Mouse (Mus musculus) kidney, postnatal 10 days (tissue): ENCODE results near the gene Crocc.

ENCODE experiments used
- DNase-seq: peaks from one replicate; pipeline ENCODE4 v3.0.0; 2021; ENCODE audit warnings: mixed read lengths

Crocc gene

GRCm38 (mm10) chr4:141060426-141061301, at the start of gene Crocc:
Gene Crocc, minus strand, starts transcription at chr4:141060550.
- DNase-seq: peak; percentile 100

- no peak for DNase-seq
These were observed 47.9 kb upstream of the Crocc start for GRCm38 (mm10) chr4:141108196-141108732.

DNA sequence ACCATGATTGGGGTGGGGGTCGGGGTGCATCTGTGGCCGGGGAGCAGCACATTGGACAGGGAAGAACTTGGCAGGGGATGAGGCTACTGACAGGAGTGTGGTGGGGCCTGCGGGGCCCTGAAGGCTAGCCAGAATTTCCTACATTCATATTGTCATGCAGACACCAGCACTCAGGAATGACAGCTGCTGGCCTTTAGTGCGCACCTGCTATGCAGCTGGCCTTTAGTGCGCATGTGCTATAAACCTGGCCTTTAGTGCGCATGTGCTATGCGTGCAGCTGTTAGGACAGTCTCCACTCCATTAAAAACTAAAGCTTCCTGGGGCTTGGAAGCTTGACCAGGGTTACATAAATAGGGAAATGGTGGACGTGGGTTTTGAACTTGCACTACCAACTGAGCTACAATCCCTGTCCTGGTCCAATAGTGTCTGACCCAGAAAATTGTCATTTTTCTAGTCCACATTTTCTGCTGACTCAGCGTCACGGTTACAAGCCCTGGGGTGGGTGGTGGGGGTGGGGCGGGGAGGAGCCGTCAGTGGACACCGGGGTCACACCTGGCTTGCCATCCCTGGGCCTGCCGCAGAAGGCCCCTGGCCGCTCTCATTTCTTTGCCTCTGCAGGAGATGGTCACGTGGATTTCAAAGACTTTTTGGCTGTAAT, 46.3 kb upstream of the Crocc start:
- no peak for DNase-seq

DNA sequence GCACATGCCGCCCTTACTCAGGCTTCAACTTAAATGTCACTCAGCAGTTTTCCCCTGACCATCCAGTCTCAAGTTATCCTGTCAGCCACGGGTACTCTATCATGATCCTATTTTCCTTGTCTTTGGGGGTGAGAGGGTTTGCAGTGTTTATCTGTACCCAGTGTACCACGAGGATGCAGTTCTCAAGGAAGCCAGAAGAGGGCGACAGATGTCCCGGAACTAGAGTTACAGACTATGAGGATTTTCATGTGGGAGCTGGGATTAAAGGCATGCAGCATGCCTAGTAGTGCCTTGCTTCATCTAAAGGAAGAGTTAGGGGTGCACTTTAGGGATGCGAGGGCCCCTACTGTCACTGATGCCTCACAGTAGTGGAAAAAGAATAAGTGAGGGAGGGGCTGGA, 41.5 kb upstream of the Crocc start:
- peak; percentile 50 for DNase-seq

DNA sequence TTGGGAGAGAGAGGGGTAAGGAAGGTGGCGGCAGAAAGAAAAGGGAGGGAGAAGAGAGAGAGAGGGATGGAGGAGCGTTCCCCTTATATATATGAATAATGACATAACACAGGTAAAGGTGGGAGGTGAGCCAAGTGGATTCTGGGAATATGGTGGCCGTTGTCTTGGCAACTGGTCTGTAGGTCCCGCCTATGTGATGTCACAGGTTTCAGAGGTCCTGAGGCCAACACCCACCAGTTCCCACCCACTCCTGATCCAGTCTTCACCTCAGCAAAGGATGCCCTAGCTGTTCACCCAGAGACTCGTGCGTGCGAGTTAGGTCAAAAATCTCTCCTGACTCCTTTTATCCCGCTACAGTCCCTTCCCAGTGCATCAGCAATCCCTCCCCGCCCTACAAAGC, 40.9 kb upstream of the Crocc start:
- DNase-seq: no peak

DNA sequence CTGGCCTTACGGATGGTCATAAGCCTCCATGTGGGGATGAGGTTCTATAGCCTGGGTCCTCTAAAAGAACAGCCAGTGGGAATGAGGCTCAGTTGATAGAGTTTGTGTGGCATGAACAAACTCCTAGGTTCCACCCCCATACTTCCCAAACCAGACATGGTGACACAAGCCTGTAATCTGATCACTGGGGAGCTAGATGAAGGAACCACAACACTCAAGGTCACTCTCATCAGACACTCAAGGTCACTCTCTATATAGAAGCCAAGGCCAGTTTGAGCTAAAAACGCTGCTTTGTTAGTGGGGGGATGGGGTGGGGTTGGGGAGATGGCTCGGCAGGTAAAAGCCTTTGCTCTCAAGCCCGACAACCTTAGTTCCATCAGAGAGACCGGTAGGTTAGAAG, 39.6 kb upstream of the Crocc start:
- no peak for DNase-seq

DNA sequence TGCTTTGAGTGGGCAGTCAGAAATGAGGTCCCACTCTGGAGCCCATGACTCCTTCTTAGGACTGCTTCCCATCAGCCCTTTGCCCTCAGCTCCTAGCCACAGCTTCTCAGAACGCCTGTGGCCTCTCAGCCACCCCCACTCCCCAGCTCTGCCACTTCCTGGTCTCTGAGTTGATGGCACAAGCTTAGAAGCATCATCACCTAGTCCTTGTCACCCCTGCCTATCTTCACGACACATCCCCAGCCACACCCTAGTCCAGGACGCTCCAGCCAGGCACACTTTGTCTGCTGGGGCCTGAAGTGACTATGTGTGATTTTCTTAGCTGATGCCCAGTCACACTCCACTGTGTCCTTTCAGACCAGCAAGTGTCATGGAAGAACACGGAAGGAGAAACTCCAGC, 38.6 kb upstream of the Crocc start:
- DNase-seq: no peak

GRCm38 (mm10) chr4:141096710-141097109, 36.4 kb upstream of the Crocc start:
- no peak for DNase-seq

GRCm38 (mm10) chr4:141095016-141095415, 34.7 kb upstream of the Crocc start:
- DNase-seq: peak; percentile 34

DNA sequence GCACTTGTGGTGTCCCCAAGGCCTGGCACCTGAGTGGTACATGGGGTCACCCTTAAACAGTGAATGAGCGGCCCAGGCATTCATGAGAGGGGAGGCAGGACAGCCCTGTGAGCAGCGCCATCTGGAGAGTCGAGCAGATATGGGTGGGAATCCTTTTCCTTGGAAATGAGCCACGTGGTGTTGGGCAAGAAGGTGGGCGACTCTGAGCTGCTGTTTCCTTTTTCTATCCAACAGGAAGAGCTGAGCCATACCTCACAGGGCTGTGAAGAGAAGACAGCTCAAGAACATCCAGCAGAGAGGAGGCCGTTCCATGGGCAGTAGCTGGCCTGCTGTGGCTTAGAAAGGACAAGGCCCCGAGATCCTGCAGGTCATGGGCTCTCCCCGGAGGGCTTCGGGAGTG, 28.4 kb upstream of the Crocc start:
- no peak for DNase-seq

DNA sequence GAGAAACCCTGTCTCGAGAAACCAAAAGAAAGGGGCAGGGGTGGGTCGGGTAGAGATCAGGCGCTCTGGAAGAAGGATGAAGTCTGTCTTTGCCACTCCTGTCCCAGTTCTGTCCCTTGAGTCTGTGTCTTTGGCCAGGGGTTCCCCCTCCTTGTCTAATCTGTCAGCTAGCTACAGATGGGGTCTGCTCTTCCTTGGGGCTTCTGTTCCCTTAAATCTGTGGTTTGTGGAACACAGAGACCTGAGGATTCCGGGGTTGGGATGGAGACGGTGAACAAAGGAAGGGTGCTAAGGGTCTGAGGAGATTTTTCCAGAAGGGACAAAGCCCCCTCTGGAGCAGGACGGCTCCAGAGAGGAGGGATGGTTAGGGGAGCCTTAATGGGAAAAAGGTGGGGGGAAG, 27.7 kb upstream of the Crocc start, which contains the start of gene Spata21:
Gene Spata21, plus strand, starts transcription at position 301 of the 400 bp plus-strand sequence.
- DNase-seq: no peak

GRCm38 (mm10) chr4:141086862-141087261, 26.5 kb upstream of the Crocc start:
- DNase-seq: no peak

DNA sequence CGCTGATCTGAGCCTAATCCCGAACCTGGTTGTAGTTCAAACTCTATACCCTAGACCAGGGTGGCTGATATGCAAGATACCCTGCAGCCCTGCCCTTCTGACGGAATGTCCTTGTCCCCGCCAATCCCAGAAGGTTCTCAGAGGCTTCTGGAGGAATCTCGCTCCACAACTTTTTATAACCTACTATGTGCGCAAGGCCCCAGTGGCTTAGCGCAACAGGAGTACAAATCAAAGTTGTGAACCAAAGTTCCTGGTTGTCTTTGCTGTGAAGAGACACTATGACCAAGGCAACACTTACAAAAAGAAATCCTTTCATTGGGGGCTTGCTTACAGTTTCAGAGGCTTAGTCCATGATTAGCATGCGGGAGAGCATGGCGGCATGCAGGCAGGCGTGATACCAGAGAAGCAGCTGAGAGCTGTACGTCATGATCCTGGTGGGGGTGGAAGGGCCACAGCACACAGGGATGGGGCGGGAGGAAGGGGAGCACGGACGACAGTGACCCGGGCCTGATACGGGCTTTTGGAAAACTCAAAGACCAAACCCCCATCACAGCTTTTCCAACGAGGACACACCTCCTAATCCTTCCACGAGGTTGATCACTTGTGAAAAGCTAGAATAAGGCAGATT, 18.3 kb upstream of the Crocc start:
- DNase-seq: no peak

DNA sequence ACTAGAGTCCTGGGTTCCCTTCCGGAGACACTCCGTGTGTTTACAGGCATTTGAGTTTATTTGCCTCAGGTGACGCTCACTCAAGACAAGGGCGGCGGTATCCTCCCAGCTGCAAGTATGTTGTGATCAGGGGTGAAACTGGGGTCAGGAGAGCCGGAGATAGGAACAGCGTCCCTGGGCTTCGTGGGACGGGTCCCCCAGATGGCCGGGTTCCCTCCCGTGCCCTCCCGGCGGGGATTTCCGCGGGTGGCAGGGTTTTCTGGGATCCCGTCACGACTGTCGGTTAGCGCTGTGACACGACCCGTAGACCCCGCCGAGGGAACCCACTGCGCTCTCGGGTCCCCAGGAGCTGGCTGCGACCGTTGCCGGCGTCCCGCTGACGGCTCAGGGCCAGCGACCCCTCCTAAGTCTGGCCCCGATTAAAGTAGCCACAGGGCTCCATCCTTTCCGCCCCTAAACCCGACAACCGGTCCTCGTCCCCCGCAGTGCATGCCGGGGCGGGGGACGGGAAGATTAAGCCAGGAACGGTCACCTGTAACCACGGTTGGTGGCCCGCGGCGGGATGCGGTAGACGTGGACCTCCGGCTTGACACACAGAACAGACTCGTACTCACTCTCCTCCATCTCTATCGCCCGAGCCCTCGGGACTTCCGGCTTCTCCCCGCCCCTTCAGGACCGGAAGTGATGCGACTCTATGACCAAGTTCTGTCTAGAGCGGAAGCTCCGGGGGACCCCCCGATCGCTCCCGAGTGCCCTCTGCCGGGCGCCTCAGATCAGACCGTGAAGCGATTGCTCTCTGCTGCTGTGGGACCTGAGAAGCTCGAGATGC, 17.5 kb upstream of the Crocc start, which contains the start of gene Necap2:
Gene Necap2, minus strand, starts transcription at position 677 of the 829 bp plus-strand sequence.
- peak; percentile 97 for DNase-seq

GRCm38 (mm10) chr4:141076761-141077506, 16.6 kb upstream of the Crocc start:
- DNase-seq: no peak

DNA sequence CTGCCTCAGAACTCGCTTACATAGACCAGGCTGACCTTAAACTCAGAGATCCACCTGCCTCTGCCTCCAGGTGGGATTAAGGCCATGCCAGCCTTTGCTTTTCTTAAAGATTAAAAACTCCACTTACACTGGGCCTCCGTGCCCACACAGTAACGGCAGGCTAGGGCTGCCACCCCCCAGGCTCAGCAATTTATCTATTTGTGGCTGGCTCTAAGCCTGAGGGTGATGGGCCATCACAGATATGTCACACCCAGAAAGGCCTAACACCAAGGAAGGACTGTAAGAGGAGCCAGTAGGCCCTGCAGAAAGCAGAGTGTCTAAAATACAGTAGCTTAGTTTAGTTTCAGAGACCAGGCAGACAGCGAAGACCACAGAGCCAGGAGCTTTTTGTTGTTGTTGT, 13.8 kb upstream of the Crocc start:
- DNase-seq: no peak

GRCm38 (mm10) chr4:141073661-141074060, 13.3 kb upstream of the Crocc start:
- peak; percentile 65 for DNase-seq

DNA sequence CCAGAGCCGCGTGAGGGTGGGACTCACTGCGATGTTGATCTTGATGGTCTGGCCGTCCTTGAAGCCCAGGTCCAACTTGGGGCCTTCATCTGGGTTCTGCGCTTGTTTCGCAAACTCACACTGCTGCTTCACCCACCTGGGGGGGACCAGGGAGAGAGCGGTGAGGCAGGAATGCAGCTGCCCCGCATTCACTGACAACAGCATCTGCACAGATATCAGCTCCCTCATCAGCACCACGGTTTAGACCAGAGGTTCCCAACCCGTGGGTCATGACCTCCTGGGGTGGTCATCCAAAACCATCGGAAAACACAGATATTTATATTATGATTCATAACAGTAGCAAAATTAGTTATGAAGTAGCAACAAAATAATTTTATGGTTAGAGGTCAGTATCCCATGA, 12.2 kb upstream of the Crocc start:
- no peak for DNase-seq

- peak; percentile 71 for DNase-seq
These were observed 9.4 kb upstream of the Crocc start for GRCm38 (mm10) chr4:141069731-141070130.

- no peak for DNase-seq
These were observed 8.3 kb upstream of the Crocc start for GRCm38 (mm10) chr4:141068655-141069054.

GRCm38 (mm10) chr4:141067516-141068046, 7.2 kb upstream of the Crocc start:
- no peak for DNase-seq
